Mouse (Mus musculus): ENCODE data around the gene Cubn. TPM values are rescaled to one million over a fixed set of nuclear protein-coding genes. Genes with fewer than 3 reads are reported as not detected.

Cubn gene
- polyA plus RNA-seq (2017; shearing (Covaris generic)), result under 1 TPM in 1 of 3 experiments, not detected in 2; 0.11 TPM

- ATAC-seq, result no peak
Observed at GRCm38 (mm10) chr2:13491734-13492133, at the start of gene Cubn. Gene Cubn (minus strand): TSS chr2:13491813.

GRCm38 (mm10) chr2:13539860-13540259 is 48.2 kb upstream of the Cubn start:
- ATAC-seq, result no peak

GRCm38 (mm10) chr2:13538704-13539377 is 47.2 kb upstream of the Cubn start:
- ATAC-seq, result no peak

- ATAC-seq, result no peak
Observed at GRCm38 (mm10) chr2:13538258-13538657, 46.6 kb upstream of the Cubn start.

GRCm38 (mm10) chr2:13537733-13538132 is 46.1 kb upstream of the Cubn start:
- ATAC-seq, result peak; percentile 67

- ATAC-seq, result no peak
Observed at GRCm38 (mm10) chr2:13536747-13537146, 45.1 kb upstream of the Cubn start.

GRCm38 (mm10) chr2:13530639-13531038 is 39.0 kb upstream of the Cubn start:
- ATAC-seq, result no peak

- no peak for ATAC-seq
Observed at GRCm38 (mm10) chr2:13529253-13529933, 37.8 kb upstream of the Cubn start.

GRCm38 (mm10) chr2:13527531-13527930 is 35.9 kb upstream of the Cubn start:
- ATAC-seq, result no peak

GRCm38 (mm10) chr2:13527125-13527524 is 35.5 kb upstream of the Cubn start:
- ATAC-seq, result no peak

- no peak for ATAC-seq
Observed at GRCm38 (mm10) chr2:13526205-13526604, 34.6 kb upstream of the Cubn start.

- ATAC-seq, result no peak
Observed at GRCm38 (mm10) chr2:13523540-13524456, 32.2 kb upstream of the Cubn start.

- ATAC-seq, result no peak
Observed at GRCm38 (mm10) chr2:13522106-13522505, 30.5 kb upstream of the Cubn start.

GRCm38 (mm10) chr2:13514949-13515348 is 23.3 kb upstream of the Cubn start:
- ATAC-seq, result no peak

- ATAC-seq, result no peak
Observed at GRCm38 (mm10) chr2:13502717-13503116, 11.1 kb upstream of the Cubn start.

- ATAC-seq, result no peak
Observed at GRCm38 (mm10) chr2:13501553-13501952, 9.9 kb upstream of the Cubn start.

- ATAC-seq, result no peak
Observed at GRCm38 (mm10) chr2:13500298-13500999, 8.8 kb upstream of the Cubn start.

- no peak for ATAC-seq
Observed at GRCm38 (mm10) chr2:13499196-13499595, 7.6 kb upstream of the Cubn start.

GRCm38 (mm10) chr2:13496087-13496486 is 4.5 kb upstream of the Cubn start:
- ATAC-seq, result no peak

- ATAC-seq, result peak; percentile 79
Observed at GRCm38 (mm10) chr2:13492927-13493326, 1.3 kb upstream of the Cubn start.

GRCm38 (mm10) chr2:13490480-13490879 is 1.1 kb downstream of the Cubn start:
- ATAC-seq, result no peak

GRCm38 (mm10) chr2:13486470-13486869 is 5.1 kb downstream of the Cubn start:
- no peak for ATAC-seq

GRCm38 (mm10) chr2:13484566-13484965 is 7.0 kb downstream of the Cubn start:
- ATAC-seq, result no peak
